ENCODE assay signal across 15 mouse cellular contexts in genomic region chrX:99632211-99632775, GRCm38 (mm10).
A peak's percentile ranks its signal among the peaks of the same experiment; 100 is the strongest.
DNase-seq lines count a peak whose midpoint lies in the region; ATAC-seq and TF ChIP-seq lines count a peak whose summit lies in the region.
"Had no signal": no experiment of that assay in that cellular context is flagged by ENCODE, and none has a peak within 500 bp of the region (broad histone marks: within the 10 kb centered on the region; RNA-seq: fewer than 3 reads in every experiment).

No protein-coding gene starts in this region.

- no peak overlapping the region for H3K9ac ChIP-seq in ES-E14 (ENCODE audit: insufficient read depth, low read depth, low read length, poor library complexity, severe bottlenecking)
- H3K9ac ChIP-seq: embryonic facial prominence, embryonic 13.5 days; forebrain, embryonic 12.5 days; midbrain, embryonic 12.5 days; neural tube, embryonic 12.5 days had no signal

- no peak for TF ChIP-seq CTCF in layer of hippocampus, adult 2 months (conservative IDR thresholded peaks at IDR 0.05)

- no peaks in the 10 kb centered on the region for H3K9me3 ChIP-seq in ES-E14 (ENCODE audit: control insufficient read depth, insufficient read depth, low read depth, low read length)
- H3K9me3 ChIP-seq: embryonic facial prominence, embryonic 13.5 days; forebrain, embryonic 12.5 days; midbrain, embryonic 12.5 days; neural tube, embryonic 12.5 days had no signal

- no peak overlapping the region for H3K27ac ChIP-seq in ES-E14 (ENCODE audit: insufficient read depth, low read depth, low read length, poor library complexity, severe bottlenecking)
- no peak overlapping the region for H3K27ac ChIP-seq in layer of hippocampus, adult 2 months
- H3K27ac ChIP-seq: embryonic facial prominence, embryonic 13.5 days; forebrain, embryonic 12.5 days; midbrain, embryonic 12.5 days; neural tube, embryonic 12.5 days had no signal

- in situ Hi-C loops in ES-E14 (cut with MboI; ENCODE audit: low sequenced_read_pairs in 2 of 2, unreplicated experiment in 2 of 2): no loop called here

- H3K36me3 ChIP-seq in ES-E14 (ENCODE audit: control insufficient read depth, insufficient read depth, low read length, poor library complexity, severe bottlenecking): no peaks in the 10 kb centered on the region
- H3K36me3 ChIP-seq: embryonic facial prominence, embryonic 13.5 days; forebrain, embryonic 12.5 days; midbrain, embryonic 12.5 days; neural tube, embryonic 12.5 days had no signal

- no peaks in the 10 kb centered on the region for H3K4me1 ChIP-seq in ES-E14 (ENCODE audit: control insufficient read depth in 2 of 2, insufficient read depth in 2 of 2, low read length in 2 of 2, poor library complexity in 1 of 2)
- H3K4me1 ChIP-seq: embryonic facial prominence, embryonic 13.5 days; forebrain, embryonic 12.5 days; midbrain, embryonic 12.5 days; neural tube, embryonic 12.5 days had no signal

- ATAC-seq in frontal cortex, adult (ENCODE audit: low TSS enrichment): no peak
- ATAC-seq: inflammation-experienced regulatory T-cells, adult 6 months had no signal

- no peak overlapping the region for H3K4me3 ChIP-seq in ES-E14 (ENCODE audit: insufficient read depth in 1 of 2, low read depth in 1 of 2, low read length in 2 of 2, poor library complexity in 1 of 2, severe bottlenecking in 1 of 2)
- H3K4me3 ChIP-seq in layer of hippocampus, adult 2 months: no peak overlapping the region
- H3K4me3 ChIP-seq: embryonic facial prominence, embryonic 13.5 days; forebrain, embryonic 12.5 days; midbrain, embryonic 12.5 days; neural tube, embryonic 12.5 days had no signal

- peak; percentile 86 for DNase-seq in kidney, adult 11 months
- no peak for DNase-seq in kidney, postnatal 4 days
- DNase-seq in ES-E14 (ENCODE audit: low read depth, low spot score): peak; percentile 6
- DNase-seq in adrenal gland, postnatal 25 days: peak; percentile 4
- DNase-seq in kidney, postnatal 36 days: peak; percentile 77 to 88
- DNase-seq in layer of hippocampus, adult 2 months (ENCODE audit: low spot score in 2 of 2): no peak
- DNase-seq in cerebellum, postnatal 4 days (ENCODE audit: low spot score in 2 of 2): no peak
- DNase-seq: cerebellum, postnatal 36 days; liver had no signal

TF ChIP-seq in ES-E14, 5 proteins besides CTCF, POLR2A, EP300 and RAD21:
- TF ChIP-seq MAFK (IDR thresholded peaks at IDR 0.05; ENCODE audit: insufficient read depth, low read depth, low read length) (no peak), ZNF384 (IDR thresholded peaks at IDR 0.05; ENCODE audit: low read depth, low read length) (no peak), ZC3H11A (IDR thresholded peaks at IDR 0.05; ENCODE audit: borderline replicate concordance, low read depth, low read length) (no peak), HCFC1 (IDR thresholded peaks at IDR 0.05; ENCODE audit: borderline replicate concordance, insufficient read depth, low read length) (no peak), CHD2 (IDR thresholded peaks at IDR 0.05; ENCODE audit: low read depth, low read length) (no peak)

Comparison
In these comparisons a context has a peak if more than half of its experiments do, and no peak if none do; other contexts are left out.
1. DNase-seq: peak in kidney, adult 11 months (single experiment), ES-E14 (single experiment), adrenal gland, postnatal 25 days (single experiment) and kidney, postnatal 36 days (2 of 2); none in kidney, postnatal 4 days (0 of 2), layer of hippocampus, adult 2 months (0 of 2) and cerebellum, postnatal 4 days (0 of 2).